Mouse (Mus musculus): ENCODE results near the gene Dhrs2. TPM values are rescaled to one million over a fixed set of nuclear protein-coding genes. Genes with fewer than 3 reads are reported as not detected.

Gene Dhrs2
- total and polyA plus RNA-seq, 3 experiments: not detected

DNA sequence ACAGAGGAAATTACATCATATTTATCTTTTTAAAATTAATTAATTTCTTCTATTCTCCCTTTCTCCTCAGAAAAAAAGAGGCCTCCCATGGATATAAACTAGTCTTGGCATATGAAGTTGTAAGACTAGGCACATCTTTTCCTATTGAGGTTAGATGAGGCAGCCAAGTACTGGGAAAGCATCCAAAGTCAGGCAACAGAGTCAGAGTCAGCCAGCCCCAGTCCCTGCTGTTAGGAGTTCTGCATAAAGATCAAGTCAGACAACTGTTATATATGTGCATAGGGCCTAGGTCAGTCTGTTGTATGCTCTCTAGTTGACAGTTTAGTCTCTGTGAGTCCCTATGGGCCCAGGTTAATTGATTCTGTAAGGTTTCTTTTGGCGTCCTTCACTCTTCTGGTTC is 20.9 kb downstream of the Dhrs2 start:
- no peaks in the 10 kb centered on the region for H3K36me3 ChIP-seq (replicated peaks in 1 of 2; ENCODE audit: control insufficient read depth in 1 of 2, insufficient read depth in 1 of 2, low read length in 1 of 2)
- no peaks in the 10 kb centered on the region for H3K4me1 ChIP-seq (ENCODE audit: control insufficient read depth in 1 of 2, insufficient read depth in 2 of 2)
- dilution Hi-C loops (cut with MboI; ENCODE audit: extremely low pct_ligation_motif_present, extremely low pct_unique_long_range_greater_than_20kb, low sequenced_read_pairs): no loop called here
- no peak overlapping the region for H3K4me2 ChIP-seq (ENCODE audit: insufficient read depth, low read depth, poor library complexity, severe bottlenecking)
- no peak overlapping the region for H3K4me3 ChIP-seq (replicated peaks in 1 of 3; ENCODE audit: low read depth in 2 of 3, low read length in 2 of 3, poor library complexity in 1 of 3)
- DNase-seq (ENCODE audit: extremely low read depth): no peak
- TF ChIP-seq IRF4 (IDR thresholded peaks at IDR 0.05; ENCODE audit: low read depth, low read length) (no peak), MAFK (IDR thresholded peaks at IDR 0.05; ENCODE audit: insufficient replicate concordance, low read length) (no peak), E2F4 (IDR thresholded peaks at IDR 0.05; ENCODE audit: insufficient replicate concordance, low read depth, low read length) (no peak), ZC3H11A (IDR thresholded peaks at IDR 0.05; ENCODE audit: low read depth, low read length) (no peak), HCFC1 (IDR thresholded peaks at IDR 0.05; ENCODE audit: low read depth, low read length) (no peak), MEF2A (IDR thresholded peaks at IDR 0.05; ENCODE audit: borderline replicate concordance, low read depth, low read length) (no peak), UBTF (IDR thresholded peaks at IDR 0.05; ENCODE audit: low read depth, low read length) (no peak), JUND (conservative IDR thresholded peaks at IDR 0.05; ENCODE audit: low read depth, low read length) (no peak), ZNF384 (IDR thresholded peaks at IDR 0.05; ENCODE audit: low read depth, low read length) (no peak)
- in situ Hi-C loops (cut with MboI; ENCODE audit: low pct_ligation_motif_present, low pct_unique_long_range_greater_than_20kb, low sequenced_read_pairs): no loop called here
- H3K27me3 ChIP-seq (replicated peaks): peaks cover 40% of the 10 kb centered on the region
- peaks cover 3% of the 10 kb centered on the region for H3K9me3 ChIP-seq (replicated peaks; ENCODE audit: low read length)
- H3K79me2 ChIP-seq (replicated peaks; ENCODE audit: control insufficient read depth, extremely low read depth, insufficient read depth, poor library complexity, severe bottlenecking): no peaks in the 10 kb centered on the region
- H3K9ac ChIP-seq (ENCODE audit: insufficient read depth, low read depth): no peak overlapping the region
- H3K27ac ChIP-seq (ENCODE audit: insufficient read depth, low read depth): no peak overlapping the region

DNA sequence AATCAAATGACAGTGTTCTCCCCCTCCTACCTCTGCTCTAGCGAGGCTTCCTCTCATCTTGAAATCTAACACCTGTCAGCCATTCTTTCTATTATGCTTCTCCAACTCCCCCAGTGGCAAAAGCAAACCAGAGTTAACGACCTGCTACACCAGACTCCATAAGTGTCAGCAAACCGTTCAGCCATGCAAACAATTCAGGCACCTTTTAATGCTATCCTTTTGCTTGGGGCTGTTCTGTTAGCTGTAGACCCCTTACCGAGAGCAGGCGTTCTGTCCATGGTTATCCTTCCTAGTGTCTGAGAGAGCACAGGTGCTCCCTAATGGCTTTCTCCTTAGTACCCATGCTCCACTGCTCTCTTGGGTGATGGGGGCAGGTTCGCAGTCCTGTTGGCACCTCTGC is 25.4 kb downstream of the Dhrs2 start:
- Histone ChIP-seq H3K79me2 (replicated peaks; ENCODE audit: control insufficient read depth, extremely low read depth, insufficient read depth, poor library complexity, severe bottlenecking) (no peaks in the 10 kb centered on the region), H3K9me3 (replicated peaks; ENCODE audit: low read length) (peaks cover under 1% of the 10 kb centered on the region), H3K36me3 (replicated peaks in 1 of 2; ENCODE audit: control insufficient read depth in 1 of 2, insufficient read depth in 1 of 2, low read length in 1 of 2) (no peaks in the 10 kb centered on the region), H3K27me3 (replicated peaks) (peaks cover 17% of the 10 kb centered on the region), H3K4me2 (ENCODE audit: insufficient read depth, low read depth, poor library complexity, severe bottlenecking) (no peak overlapping the region), H3K4me1 (ENCODE audit: control insufficient read depth in 1 of 2, insufficient read depth in 2 of 2) (no peaks in the 10 kb centered on the region), H3K4me3 (replicated peaks in 1 of 3; ENCODE audit: low read depth in 2 of 3, low read length in 2 of 3, poor library complexity in 1 of 3) (no peak overlapping the region), H3K27ac (ENCODE audit: insufficient read depth, low read depth) (no peak overlapping the region), H3K9ac (ENCODE audit: insufficient read depth, low read depth) (no peak overlapping the region)
- in situ Hi-C loops (cut with MboI; ENCODE audit: low pct_ligation_motif_present, low pct_unique_long_range_greater_than_20kb, low sequenced_read_pairs): no loop called here
- dilution Hi-C loops (cut with MboI; ENCODE audit: extremely low pct_ligation_motif_present, extremely low pct_unique_long_range_greater_than_20kb, low sequenced_read_pairs): no loop called here
- DNase-seq (ENCODE audit: extremely low read depth): no peak
- TF ChIP-seq IRF4 (IDR thresholded peaks at IDR 0.05; ENCODE audit: low read depth, low read length): no peak
- no peak for TF ChIP-seq ZKSCAN1 (IDR thresholded peaks at IDR 0.05; ENCODE audit: borderline replicate concordance, low read depth, low read length)
- TF ChIP-seq CHD2 (IDR thresholded peaks at IDR 0.05; ENCODE audit: low read length): no peak
- no peak for TF ChIP-seq RAD21 (IDR thresholded peaks at IDR 0.05; ENCODE audit: low read depth, low read length)
- no peak for TF ChIP-seq POLR2AphosphoS2 (IDR thresholded peaks at IDR 0.05; ENCODE audit: low read depth, low read length)
- TF ChIP-seq MAFK (IDR thresholded peaks at IDR 0.05; ENCODE audit: insufficient replicate concordance, low read length): no peak
- no peak for TF ChIP-seq KAT2A (IDR thresholded peaks at IDR 0.05; ENCODE audit: insufficient replicate concordance, low read length)
- TF ChIP-seq HCFC1 (IDR thresholded peaks at IDR 0.05; ENCODE audit: low read depth, low read length): no peak
- TF ChIP-seq UBTF (IDR thresholded peaks at IDR 0.05; ENCODE audit: low read depth, low read length): no peak
- no peak for TF ChIP-seq EP300 (IDR thresholded peaks at IDR 0.05; ENCODE audit: low read length)
- TF ChIP-seq MXI1 (IDR thresholded peaks at IDR 0.05; ENCODE audit: low read depth, low read length): no peak
- no peak for TF ChIP-seq ELF1 (IDR thresholded peaks at IDR 0.05; ENCODE audit: low read depth, low read length)

All from CH12.LX (cell line).